Mouse (Mus musculus) neural tube, embryonic 11.5 days (tissue): ENCODE measurements at regions not wholly inside any gene's neighbourhood (a gene's known extent, or its start where the extent isn't known, plus 50 kb on each side); places are given as distances from the start of the nearest gene placed in this dataset.
A peak's percentile ranks its signal among the peaks of the same experiment; 100 is the strongest.

Experiments used
- ATAC-seq: fragments of 200-750 bp; cut with Nextera tagmentation; 2 replicates; pipeline ENCODE4 v1.8.0; 2017; ENCODE audit warnings: moderate number of reproducible peaks, mild to moderate bottlenecking, moderate TSS enrichment, moderate library complexity; ENCODE audit not compliant: insufficient read depth, low FRiP score, low TSS enrichment
- DNase-seq: peaks from one replicate; pipeline ENCODE4 v3.0.0-alpha.2; 2015; ENCODE audit warnings: low spot score
- H3K27ac ChIP-seq: fragments of 300-500 bp; sonication (generic); 2 replicates; pipeline ENCODE4 v1.5.1; 2014; ENCODE audit warnings: low read depth, mild to moderate bottlenecking, low read length
- H3K27me3 ChIP-seq: fragments of 300-500 bp; sonication (generic); 2 replicates; pipeline ENCODE4 v1.6.1; 2014; ENCODE audit warnings: mild to moderate bottlenecking, low read length, mixed read lengths; ENCODE audit not compliant: control insufficient read depth, insufficient read depth
- H3K36me3 ChIP-seq: fragments of 300-500 bp; sonication (generic); 2 replicates; pipeline ENCODE4 v1.6.1; 2014; ENCODE audit warnings: mild to moderate bottlenecking, low read length, moderate library complexity, mixed read lengths; ENCODE audit not compliant: control insufficient read depth, insufficient read depth
- H3K4me1 ChIP-seq: fragments of 300-500 bp; sonication (generic); 2 replicates; pipeline ENCODE4 v1.6.1; 2014; ENCODE audit warnings: low read length, mixed read lengths; ENCODE audit not compliant: control insufficient read depth, insufficient read depth
- H3K4me2 ChIP-seq: fragments of 300-500 bp; sonication (generic); 2 replicates; pipeline ENCODE4 v1.6.1; 2014; ENCODE audit warnings: low read depth, mild to moderate bottlenecking, moderate library complexity
- H3K4me3 ChIP-seq: fragments of 300-500 bp; sonication (generic); 2 replicates; pipeline ENCODE4 v1.5.1; 2014; ENCODE audit warnings: low read depth, low read length
- H3K9ac ChIP-seq: fragments of 300-500 bp; sonication (generic); 2 replicates; pipeline ENCODE4 v1.6.1; 2014; ENCODE audit warnings: mild to moderate bottlenecking, low read length
- H3K9me3 ChIP-seq: fragments of 300-500 bp; sonication (generic); 2 replicates; pipeline ENCODE4 v1.6.1; 2016; ENCODE audit warnings: low read length; ENCODE audit not compliant: control insufficient read depth
- WGBS: fragments of 180-500 bp; shearing (Covaris S2); extraction: QIAGEN DNeasy Blood & Tissue Kit; methylation state at CpG from one replicate; pipeline ENCODE4 v1.1.7; 2014; 5-methylcytosine and 5-hydroxymethylcytosine counted together

GRCm38 (mm10) chr12:64550915-64551570 lies 76.6 kb upstream of the Fscb start:
- Histone ChIP-seq H3K27ac (no peak overlapping the region), H3K4me2 (no peak overlapping the region), H3K4me1 (no peaks in the 10 kb centered on the region), H3K9ac (no peak overlapping the region), H3K36me3 (no peaks in the 10 kb centered on the region), H3K4me3 (no peak overlapping the region), H3K9me3 (no peaks in the 10 kb centered on the region), H3K27me3 (no peaks in the 10 kb centered on the region)
- peak; percentile 46 for DNase-seq
- ATAC-seq = peak; percentile 90
- WGBS = 10% methylated on average over 2 of the region's 2 CpGs

GRCm38 (mm10) chr12:64541111-64541510 lies 66.6 kb upstream of the Fscb start:
- Histone ChIP-seq H3K9ac (no peak overlapping the region), H3K9me3 (no peaks in the 10 kb centered on the region), H3K4me2 (no peak overlapping the region), H3K4me1 (no peaks in the 10 kb centered on the region), H3K27ac (no peak overlapping the region), H3K27me3 (no peaks in the 10 kb centered on the region), H3K36me3 (no peaks in the 10 kb centered on the region), H3K4me3 (no peak overlapping the region)
- ATAC-seq (no peak), DNase-seq (no peak)
- 89% methylated on average over 3 of the region's 3 CpGs for WGBS
